Mouse (Mus musculus): ENCODE measurements around the gene Rps15a. TPM values are rescaled to one million over a fixed set of nuclear protein-coding genes. Genes with fewer than 3 reads are reported as not detected.

Gene Rps15a
- 325 and 344 TPM in 2 replicates for polyA plus RNA-seq (2015; fragmentation: Nextera tagmentation; extraction: Ambion mirVana)

GRCm38 (mm10) chr7:118115877-118116568 lies at the start of gene Rps15a:
Gene Rps15a (minus strand): TSS chr7:118116188.
- H3K4me1 ChIP-seq (ENCODE audit: control insufficient read depth, insufficient read depth, low read length), result peaks cover 39% of the 10 kb centered on the region
- peak within 1 kb of the TSS; percentile 94 for H3K4me2 ChIP-seq (ENCODE audit: low read length)
- WGBS, result under 1% methylated on average over 40 of the region's 40 CpGs
- ATAC-seq, result peak; percentile 87
- H3K36me3 ChIP-seq (ENCODE audit: control insufficient read depth, insufficient read depth, low read length), result peaks cover 8% of the 10 kb centered on the region
- no peaks in the 10 kb centered on the region for H3K27me3 ChIP-seq (ENCODE audit: control insufficient read depth, insufficient read depth, low read depth, low read length)
- peak within 1 kb of the TSS; percentile 83 for H3K27ac ChIP-seq (ENCODE audit: low read length)
- peak within 1 kb of the TSS; percentile 96 for H3K9ac ChIP-seq (ENCODE audit: low read depth, low read length)
- H3K4me3 ChIP-seq (ENCODE audit: low read depth, low read length), result peak within 1 kb of the TSS; percentile 87
- H3K9me3 ChIP-seq (replicated peaks; ENCODE audit: control insufficient read depth, low read length, poor library complexity, severe bottlenecking), result no peaks in the 10 kb centered on the region

GRCm38 (mm10) chr7:118163006-118163405 lies 47.0 kb upstream of the Rps15a start:
- 86% methylated on average over 8 of the region's 8 CpGs for WGBS
- Histone ChIP-seq H3K4me3 (ENCODE audit: low read depth, low read length) (no peak overlapping the region), H3K27ac (ENCODE audit: low read length) (no peak overlapping the region), H3K27me3 (ENCODE audit: control insufficient read depth, insufficient read depth, low read depth, low read length) (no peaks in the 10 kb centered on the region), H3K9ac (ENCODE audit: low read depth, low read length) (no peak overlapping the region), H3K4me1 (ENCODE audit: control insufficient read depth, insufficient read depth, low read length) (no peaks in the 10 kb centered on the region), H3K9me3 (replicated peaks; ENCODE audit: control insufficient read depth, low read length, poor library complexity, severe bottlenecking) (no peaks in the 10 kb centered on the region), H3K36me3 (ENCODE audit: control insufficient read depth, insufficient read depth, low read length) (peaks cover 27% of the 10 kb centered on the region), H3K4me2 (ENCODE audit: low read length) (no peak overlapping the region)
- ATAC-seq, result no peak

- Histone ChIP-seq H3K9ac (ENCODE audit: low read depth, low read length) (no peak overlapping the region), H3K27me3 (ENCODE audit: control insufficient read depth, insufficient read depth, low read depth, low read length) (no peaks in the 10 kb centered on the region), H3K9me3 (replicated peaks; ENCODE audit: control insufficient read depth, low read length, poor library complexity, severe bottlenecking) (no peaks in the 10 kb centered on the region), H3K27ac (ENCODE audit: low read length) (no peak overlapping the region), H3K4me1 (ENCODE audit: control insufficient read depth, insufficient read depth, low read length) (no peaks in the 10 kb centered on the region), H3K4me2 (ENCODE audit: low read length) (no peak overlapping the region), H3K36me3 (ENCODE audit: control insufficient read depth, insufficient read depth, low read length) (peaks cover 36% of the 10 kb centered on the region), H3K4me3 (ENCODE audit: low read depth, low read length) (no peak overlapping the region)
- WGBS, result 99% methylated on average over 3 of the region's 3 CpGs
- no peak for ATAC-seq
These were observed 44.1 kb upstream of the Rps15a start for GRCm38 (mm10) chr7:118160121-118160520.

GRCm38 (mm10) chr7:118156461-118156860 lies 40.5 kb upstream of the Rps15a start:
- H3K27ac ChIP-seq (ENCODE audit: low read length), result no peak overlapping the region
- peaks cover 51% of the 10 kb centered on the region for H3K36me3 ChIP-seq (ENCODE audit: control insufficient read depth, insufficient read depth, low read length)
- H3K9me3 ChIP-seq (replicated peaks; ENCODE audit: control insufficient read depth, low read length, poor library complexity, severe bottlenecking), result no peaks in the 10 kb centered on the region
- H3K4me3 ChIP-seq (ENCODE audit: low read depth, low read length), result no peak overlapping the region
- H3K4me2 ChIP-seq (ENCODE audit: low read length), result no peak overlapping the region
- WGBS, result 97% methylated on average over 7 of the region's 7 CpGs
- H3K27me3 ChIP-seq (ENCODE audit: control insufficient read depth, insufficient read depth, low read depth, low read length), result no peaks in the 10 kb centered on the region
- no peaks in the 10 kb centered on the region for H3K4me1 ChIP-seq (ENCODE audit: control insufficient read depth, insufficient read depth, low read length)
- H3K9ac ChIP-seq (ENCODE audit: low read depth, low read length), result no peak overlapping the region
- ATAC-seq, result no peak

GRCm38 (mm10) chr7:118154150-118154549 lies 38.2 kb upstream of the Rps15a start:
- H3K27ac ChIP-seq (ENCODE audit: low read length), result no peak overlapping the region
- H3K36me3 ChIP-seq (ENCODE audit: control insufficient read depth, insufficient read depth, low read length), result peaks cover 48% of the 10 kb centered on the region
- H3K4me3 ChIP-seq (ENCODE audit: low read depth, low read length), result no peak overlapping the region
- no peaks in the 10 kb centered on the region for H3K4me1 ChIP-seq (ENCODE audit: control insufficient read depth, insufficient read depth, low read length)
- 94% methylated on average over 6 of the region's 6 CpGs for WGBS
- ATAC-seq, result no peak
- H3K4me2 ChIP-seq (ENCODE audit: low read length), result no peak overlapping the region
- no peaks in the 10 kb centered on the region for H3K9me3 ChIP-seq (replicated peaks; ENCODE audit: control insufficient read depth, low read length, poor library complexity, severe bottlenecking)
- no peaks in the 10 kb centered on the region for H3K27me3 ChIP-seq (ENCODE audit: control insufficient read depth, insufficient read depth, low read depth, low read length)
- H3K9ac ChIP-seq (ENCODE audit: low read depth, low read length), result no peak overlapping the region

- ATAC-seq, result no peak
These were observed 27.6 kb upstream of the Rps15a start for GRCm38 (mm10) chr7:118143602-118144001.

GRCm38 (mm10) chr7:118143123-118143522 lies 27.1 kb upstream of the Rps15a start:
- Histone ChIP-seq H3K27me3 (ENCODE audit: control insufficient read depth, insufficient read depth, low read depth, low read length) (no peaks in the 10 kb centered on the region), H3K4me1 (ENCODE audit: control insufficient read depth, insufficient read depth, low read length) (no peaks in the 10 kb centered on the region), H3K27ac (ENCODE audit: low read length) (no peak overlapping the region), H3K36me3 (ENCODE audit: control insufficient read depth, insufficient read depth, low read length) (peaks cover 31% of the 10 kb centered on the region), H3K4me3 (ENCODE audit: low read depth, low read length) (no peak overlapping the region), H3K9ac (ENCODE audit: low read depth, low read length) (no peak overlapping the region), H3K9me3 (replicated peaks; ENCODE audit: control insufficient read depth, low read length, poor library complexity, severe bottlenecking) (no peaks in the 10 kb centered on the region), H3K4me2 (ENCODE audit: low read length) (no peak overlapping the region)
- WGBS, result 92% methylated on average over 4 of the region's 4 CpGs
- no peak for ATAC-seq

More at GRCm38 (mm10) chr7:118143602-118144001, 27.6 kb upstream of the Rps15a start:
- Histone ChIP-seq H3K27ac (ENCODE audit: low read length) (no peak overlapping the region), H3K36me3 (ENCODE audit: control insufficient read depth, insufficient read depth, low read length) (peaks cover 36% of the 10 kb centered on the region), H3K4me1 (ENCODE audit: control insufficient read depth, insufficient read depth, low read length) (no peaks in the 10 kb centered on the region), H3K27me3 (ENCODE audit: control insufficient read depth, insufficient read depth, low read depth, low read length) (no peaks in the 10 kb centered on the region), H3K9ac (ENCODE audit: low read depth, low read length) (no peak overlapping the region), H3K4me2 (ENCODE audit: low read length) (no peak overlapping the region), H3K9me3 (replicated peaks; ENCODE audit: control insufficient read depth, low read length, poor library complexity, severe bottlenecking) (no peaks in the 10 kb centered on the region), H3K4me3 (ENCODE audit: low read depth, low read length) (no peak overlapping the region)
- 84% methylated on average over 3 of the region's 3 CpGs for WGBS

GRCm38 (mm10) chr7:118141271-118141670 lies 25.3 kb upstream of the Rps15a start:
- H3K27me3 ChIP-seq (ENCODE audit: control insufficient read depth, insufficient read depth, low read depth, low read length), result no peaks in the 10 kb centered on the region
- H3K9me3 ChIP-seq (replicated peaks; ENCODE audit: control insufficient read depth, low read length, poor library complexity, severe bottlenecking), result no peaks in the 10 kb centered on the region
- H3K4me2 ChIP-seq (ENCODE audit: low read length), result no peak overlapping the region
- H3K27ac ChIP-seq (ENCODE audit: low read length), result no peak overlapping the region
- no peak for ATAC-seq
- H3K9ac ChIP-seq (ENCODE audit: low read depth, low read length), result no peak overlapping the region
- WGBS, result 92% methylated on average over 7 of the region's 7 CpGs
- peaks cover 38% of the 10 kb centered on the region for H3K36me3 ChIP-seq (ENCODE audit: control insufficient read depth, insufficient read depth, low read length)
- no peaks in the 10 kb centered on the region for H3K4me1 ChIP-seq (ENCODE audit: control insufficient read depth, insufficient read depth, low read length)
- no peak overlapping the region for H3K4me3 ChIP-seq (ENCODE audit: low read depth, low read length)

GRCm38 (mm10) chr7:118135128-118135527 lies 19.1 kb upstream of the Rps15a start:
- Histone ChIP-seq H3K9me3 (replicated peaks; ENCODE audit: control insufficient read depth, low read length, poor library complexity, severe bottlenecking) (no peaks in the 10 kb centered on the region), H3K27ac (ENCODE audit: low read length) (no peak overlapping the region), H3K4me2 (ENCODE audit: low read length) (no peak overlapping the region), H3K36me3 (ENCODE audit: control insufficient read depth, insufficient read depth, low read length) (peaks cover 20% of the 10 kb centered on the region), H3K4me1 (ENCODE audit: control insufficient read depth, insufficient read depth, low read length) (peaks cover 3% of the 10 kb centered on the region; the same call in 1 of the 2 replicates), H3K9ac (ENCODE audit: low read depth, low read length) (no peak overlapping the region), H3K4me3 (ENCODE audit: low read depth, low read length) (no peak overlapping the region), H3K27me3 (ENCODE audit: control insufficient read depth, insufficient read depth, low read depth, low read length) (no peaks in the 10 kb centered on the region)
- no peak for ATAC-seq
- 79% methylated on average over 11 of the region's 11 CpGs for WGBS
